Mouse (Mus musculus): Measurements from ENCODE around the gene Plcb4. TPM values are rescaled to one million over a fixed set of nuclear protein-coding genes. Genes with fewer than 3 reads are reported as not detected.
A peak's percentile ranks its signal among the peaks of the same experiment; 100 is the strongest.
"Not testable (repeated sequence)": the region's sequence is repeated elsewhere in the genome, so short reads cannot be mapped to it uniquely, and the experiment has no call there.

Gene Plcb4
- polyA plus RNA-seq, 1 experiment, result 37.9 TPM

GRCm38 (mm10) chr2:135894582-135894981, 235.8 kb downstream of the Plcb4 start:
- Histone ChIP-seq H3K4me1 (ENCODE audit: control insufficient read depth, insufficient read depth, insufficient read length, low read length) (peaks cover 5% of the 10 kb centered on the region; the same call in 1 of the 2 replicates), H3K4me3 (ENCODE audit: insufficient read depth, low read depth, low read length) (no peak overlapping the region), H3K27ac (replicated peaks; ENCODE audit: low read depth, low read length) (no peak overlapping the region)

- H3K27ac ChIP-seq (replicated peaks; ENCODE audit: low read depth, low read length), result no peak overlapping the region
- H3K4me1 ChIP-seq (ENCODE audit: control insufficient read depth, insufficient read depth, insufficient read length, low read length), result peaks cover 12% of the 10 kb centered on the region; the same call in 1 of the 2 replicates
- no peak overlapping the region for H3K4me3 ChIP-seq (ENCODE audit: insufficient read depth, low read depth, low read length)
Measured at GRCm38 (mm10) chr2:135898025-135898424, 239.2 kb downstream of the Plcb4 start.

DNA sequence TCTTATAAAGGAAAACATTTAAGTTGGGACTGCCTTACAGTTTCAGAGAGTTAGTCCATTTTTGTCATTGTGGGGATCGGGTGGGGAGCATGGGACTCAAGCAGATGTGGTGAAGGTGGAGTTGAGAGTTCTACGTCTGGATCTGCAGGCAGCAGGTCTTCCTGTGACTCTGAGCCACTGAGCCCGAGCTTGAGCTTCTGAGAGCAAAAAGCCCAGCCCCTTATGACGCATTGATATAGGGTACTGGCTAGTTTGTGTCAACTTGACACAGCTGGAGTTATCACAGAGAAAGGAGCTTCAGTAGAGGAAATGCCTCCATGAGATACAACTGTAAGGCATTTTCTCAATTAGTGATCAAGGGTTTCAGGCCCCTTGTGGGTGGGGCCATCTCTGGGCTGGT, 241.1 kb downstream of the Plcb4 start:
- H3K4me1 ChIP-seq (ENCODE audit: control insufficient read depth, insufficient read depth, insufficient read length, low read length), result peaks cover 14% of the 10 kb centered on the region; the same call in 1 of the 2 replicates
- not testable (repeated sequence) for H3K27ac ChIP-seq (replicated peaks; ENCODE audit: low read depth, low read length); H3K4me3 ChIP-seq (ENCODE audit: insufficient read depth, low read depth, low read length)

DNA sequence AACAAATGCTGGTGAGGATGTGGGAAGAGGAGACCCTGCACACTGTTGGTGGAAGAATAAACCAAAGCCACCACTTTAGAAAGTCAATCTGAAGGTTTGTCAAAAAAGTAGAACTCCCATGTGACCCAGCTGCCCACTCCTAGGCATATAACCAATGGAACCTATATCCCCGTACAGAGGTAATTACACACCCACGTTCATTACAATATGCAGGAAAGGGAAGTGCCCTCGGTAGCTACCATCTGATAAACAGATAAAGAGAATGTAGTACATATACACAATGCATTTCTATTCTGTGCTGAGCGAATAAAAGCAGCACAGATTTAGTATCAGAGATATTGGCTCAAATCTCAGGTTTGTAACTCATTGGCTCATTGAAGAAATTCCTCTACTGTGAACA, 242.2 kb downstream of the Plcb4 start:
- Histone ChIP-seq H3K4me1 (ENCODE audit: control insufficient read depth, insufficient read depth, insufficient read length, low read length) (peaks cover 12% of the 10 kb centered on the region; the same call in 1 of the 2 replicates), H3K27ac (replicated peaks; ENCODE audit: low read depth, low read length) (no peak overlapping the region), H3K4me3 (ENCODE audit: insufficient read depth, low read depth, low read length) (no peak overlapping the region)

DNA sequence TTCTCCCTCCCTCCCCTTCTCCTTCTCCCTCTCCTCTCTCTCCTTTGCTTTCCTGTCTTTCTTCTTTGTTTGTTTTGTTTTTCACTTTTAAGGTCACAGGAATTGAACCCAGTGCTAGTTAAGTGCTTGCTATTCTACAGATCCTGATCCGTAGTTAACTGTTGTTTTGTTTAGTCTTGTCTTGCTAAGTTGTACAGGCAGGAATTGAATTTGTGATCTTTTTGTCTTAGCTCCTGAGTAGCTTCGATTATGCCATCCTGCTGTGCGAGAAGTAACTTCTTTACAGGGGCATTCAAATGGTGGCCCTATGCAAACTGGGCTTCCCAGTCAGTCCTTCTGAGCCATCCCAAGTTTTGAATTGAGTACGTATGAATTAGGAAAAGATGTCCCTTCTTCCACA, 245.5 kb downstream of the Plcb4 start:
- peaks cover 11% of the 10 kb centered on the region for H3K4me1 ChIP-seq (ENCODE audit: control insufficient read depth, insufficient read depth, insufficient read length, low read length)
- H3K27ac ChIP-seq (replicated peaks; ENCODE audit: low read depth, low read length), result no peak overlapping the region
- H3K4me3 ChIP-seq (ENCODE audit: insufficient read depth, low read depth, low read length), result no peak overlapping the region

DNA sequence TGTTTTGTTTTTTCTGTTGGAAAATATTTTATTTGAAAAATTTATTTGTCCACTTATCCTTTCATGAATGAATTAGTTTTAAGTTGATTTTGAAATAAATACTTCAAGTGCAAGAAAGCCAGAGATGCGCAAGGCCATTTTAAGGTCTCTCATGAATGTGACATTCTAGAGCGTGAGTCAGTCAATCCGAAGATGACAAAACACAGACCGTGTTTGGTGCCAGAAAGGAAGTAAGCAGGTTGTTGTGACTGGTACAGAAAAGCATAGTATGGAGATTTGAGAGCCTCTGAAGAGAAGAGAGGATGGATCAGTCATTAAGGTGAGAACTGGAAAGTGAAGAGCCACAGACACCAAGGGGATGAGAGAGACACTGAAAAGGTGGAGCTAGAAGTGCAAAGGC, 246.0 kb downstream of the Plcb4 start:
- H3K4me1 ChIP-seq (ENCODE audit: control insufficient read depth, insufficient read depth, insufficient read length, low read length), result peaks cover 11% of the 10 kb centered on the region
- no peak overlapping the region for H3K27ac ChIP-seq (replicated peaks; ENCODE audit: low read depth, low read length)
- H3K4me3 ChIP-seq (ENCODE audit: insufficient read depth, low read depth, low read length), result no peak overlapping the region

DNA sequence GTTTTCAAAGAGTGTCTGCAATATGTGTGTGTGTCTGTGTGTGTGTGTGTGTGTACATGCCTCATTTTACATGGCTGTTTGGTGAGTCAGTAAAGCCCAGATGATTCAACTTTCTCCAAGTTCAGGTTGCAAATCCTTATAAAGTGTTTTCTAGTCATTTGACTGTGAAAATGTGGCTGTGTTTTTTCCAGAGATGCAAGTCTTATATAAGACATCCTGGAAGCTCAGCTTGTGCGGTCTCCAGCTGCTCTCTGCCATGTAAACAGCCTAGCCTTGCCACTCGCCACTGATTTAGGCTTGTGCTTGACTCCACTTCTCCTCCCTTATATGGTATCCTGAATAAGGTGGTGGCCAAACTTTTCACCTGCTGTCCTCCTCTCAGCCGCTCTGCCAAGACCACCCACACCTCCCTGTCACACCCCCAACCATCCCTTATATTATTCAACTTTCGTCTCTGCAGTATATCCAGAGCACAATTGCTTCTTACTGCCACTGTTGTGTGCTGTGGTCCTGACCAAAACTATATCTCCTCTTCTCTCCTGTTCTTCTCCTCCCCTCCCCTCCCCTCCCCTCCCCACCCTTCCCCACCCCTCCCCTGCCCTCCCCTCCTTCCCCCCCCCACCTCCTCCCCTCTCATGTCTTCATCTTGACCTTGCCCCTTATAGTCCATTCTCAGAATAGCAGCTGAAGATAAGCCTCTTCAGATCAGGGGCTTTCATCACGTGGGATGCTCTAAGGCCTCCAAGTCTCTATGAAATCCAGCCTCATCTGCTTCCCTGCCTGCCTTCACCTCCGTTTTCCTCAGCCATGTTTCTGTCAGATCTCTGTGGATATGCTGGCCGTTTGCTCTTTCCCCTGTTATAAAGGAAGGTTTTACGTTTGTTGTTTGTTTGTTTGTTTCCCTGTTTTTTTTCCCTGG, 255.8 kb downstream of the Plcb4 start:
- Histone ChIP-seq H3K27ac (replicated peaks; ENCODE audit: low read depth, low read length) (peak overlapping the region; percentile 27), H3K4me3 (ENCODE audit: insufficient read depth, low read depth, low read length) (no peak overlapping the region), H3K4me1 (ENCODE audit: control insufficient read depth, insufficient read depth, insufficient read length, low read length) (peaks cover 32% of the 10 kb centered on the region)

DNA sequence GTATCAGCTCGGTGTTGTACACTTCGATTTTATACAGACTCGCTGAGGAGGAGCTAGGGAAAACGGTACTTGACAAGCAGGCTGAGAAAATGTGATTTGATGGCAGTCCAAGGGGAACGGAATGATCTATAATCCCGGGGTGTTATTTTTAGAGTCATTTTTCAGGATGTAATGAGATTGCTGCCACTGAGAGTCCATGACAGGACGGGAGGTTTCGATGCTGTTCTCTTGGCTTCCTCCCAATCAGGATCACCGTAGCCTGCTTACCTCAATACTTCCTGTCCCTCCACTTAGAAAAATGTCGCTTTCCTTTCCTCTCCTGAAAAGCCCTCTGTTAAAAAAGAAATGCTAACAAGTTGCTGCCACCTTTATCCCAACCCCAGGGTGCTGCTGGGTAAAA, 257.1 kb downstream of the Plcb4 start:
- no peak overlapping the region for H3K4me3 ChIP-seq (ENCODE audit: insufficient read depth, low read depth, low read length)
- H3K4me1 ChIP-seq (ENCODE audit: control insufficient read depth, insufficient read depth, insufficient read length, low read length), result peaks cover 32% of the 10 kb centered on the region
- peak overlapping the region; percentile 79 for H3K27ac ChIP-seq (replicated peaks; ENCODE audit: low read depth, low read length)

DNA sequence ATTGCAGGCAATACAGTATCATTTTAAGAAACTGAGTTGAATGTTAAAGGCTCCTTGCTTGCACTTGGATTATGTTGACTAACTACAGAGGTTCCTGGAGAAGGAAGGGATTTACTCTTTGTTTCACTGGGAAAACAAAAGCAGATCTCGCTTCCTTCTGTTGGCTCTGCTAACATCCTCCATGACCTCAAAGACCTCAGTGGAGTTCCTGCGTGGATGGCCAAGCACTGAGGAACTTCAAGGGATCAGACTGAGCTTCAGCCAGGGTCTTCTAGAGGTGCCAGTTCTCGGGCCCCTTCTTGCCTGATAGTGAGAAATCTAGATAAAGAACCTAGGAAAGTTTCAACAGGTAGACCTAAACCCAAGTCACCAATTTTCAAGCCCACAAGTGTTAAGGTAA, 258.2 kb downstream of the Plcb4 start:
- H3K4me3 ChIP-seq (ENCODE audit: insufficient read depth, low read depth, low read length), result no peak overlapping the region
- H3K27ac ChIP-seq (replicated peaks; ENCODE audit: low read depth, low read length), result peak overlapping the region; percentile 54
- H3K4me1 ChIP-seq (ENCODE audit: control insufficient read depth, insufficient read depth, insufficient read length, low read length), result peaks cover 28% of the 10 kb centered on the region

DNA sequence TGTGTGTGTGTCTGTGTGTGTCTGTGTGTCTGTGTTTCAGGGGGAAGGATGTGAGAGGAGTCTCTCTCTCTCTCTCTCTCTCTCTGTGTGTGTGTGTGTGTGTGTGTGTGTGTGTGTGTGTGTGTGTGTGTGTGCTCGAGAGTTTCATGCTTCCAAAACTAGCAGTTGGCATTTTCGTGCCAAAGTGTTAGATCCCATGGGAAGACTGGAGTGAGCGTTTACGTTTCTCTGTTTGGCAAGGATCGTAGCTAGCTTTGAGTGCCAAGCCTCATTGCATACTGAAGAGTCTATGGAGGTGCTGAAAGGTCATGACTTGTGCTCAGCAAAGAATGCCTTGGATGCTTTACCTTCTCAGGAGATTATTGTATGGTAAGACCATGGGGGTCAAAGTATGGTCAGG, 259.3 kb downstream of the Plcb4 start:
- Histone ChIP-seq H3K27ac (replicated peaks; ENCODE audit: low read depth, low read length) (peak overlapping the region; percentile 21; the same call in 1 of the 2 replicates), H3K4me1 (ENCODE audit: control insufficient read depth, insufficient read depth, insufficient read length, low read length) (peaks cover 34% of the 10 kb centered on the region), H3K4me3 (ENCODE audit: insufficient read depth, low read depth, low read length) (no peak overlapping the region)

DNA sequence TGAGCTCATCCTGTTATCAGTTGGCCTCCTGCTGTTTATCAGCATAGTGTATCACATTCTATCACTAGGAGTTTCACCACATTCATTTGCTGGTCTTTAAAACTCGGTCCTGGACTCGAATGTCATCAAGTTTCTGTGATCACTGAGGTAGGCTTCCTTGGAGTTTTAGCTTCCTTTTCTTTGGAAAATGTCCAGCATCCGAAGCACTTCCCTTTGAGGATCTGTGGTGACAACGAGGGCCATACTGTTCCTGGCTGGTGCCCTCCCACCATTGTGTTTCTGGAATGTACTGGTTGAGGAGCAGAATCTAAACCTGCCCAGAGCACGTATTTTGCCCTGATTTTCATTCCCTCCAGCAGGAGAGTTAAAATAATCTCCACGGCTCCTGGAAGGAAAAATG, 260.8 kb downstream of the Plcb4 start:
- Histone ChIP-seq H3K4me1 (ENCODE audit: control insufficient read depth, insufficient read depth, insufficient read length, low read length) (peaks cover 34% of the 10 kb centered on the region), H3K27ac (replicated peaks; ENCODE audit: low read depth, low read length) (no peak overlapping the region; the same call in 1 of the 2 replicates), H3K4me3 (ENCODE audit: insufficient read depth, low read depth, low read length) (no peak overlapping the region)

- H3K4me1 ChIP-seq (ENCODE audit: control insufficient read depth, insufficient read depth, insufficient read length, low read length), result peaks cover 9% of the 10 kb centered on the region
- peak overlapping the region; percentile 77 for H3K27ac ChIP-seq (replicated peaks; ENCODE audit: low read depth, low read length)
- no peak overlapping the region for H3K4me3 ChIP-seq (ENCODE audit: insufficient read depth, low read depth, low read length)
Measured at GRCm38 (mm10) chr2:135926660-135927343, 268.0 kb downstream of the Plcb4 start.

DNA sequence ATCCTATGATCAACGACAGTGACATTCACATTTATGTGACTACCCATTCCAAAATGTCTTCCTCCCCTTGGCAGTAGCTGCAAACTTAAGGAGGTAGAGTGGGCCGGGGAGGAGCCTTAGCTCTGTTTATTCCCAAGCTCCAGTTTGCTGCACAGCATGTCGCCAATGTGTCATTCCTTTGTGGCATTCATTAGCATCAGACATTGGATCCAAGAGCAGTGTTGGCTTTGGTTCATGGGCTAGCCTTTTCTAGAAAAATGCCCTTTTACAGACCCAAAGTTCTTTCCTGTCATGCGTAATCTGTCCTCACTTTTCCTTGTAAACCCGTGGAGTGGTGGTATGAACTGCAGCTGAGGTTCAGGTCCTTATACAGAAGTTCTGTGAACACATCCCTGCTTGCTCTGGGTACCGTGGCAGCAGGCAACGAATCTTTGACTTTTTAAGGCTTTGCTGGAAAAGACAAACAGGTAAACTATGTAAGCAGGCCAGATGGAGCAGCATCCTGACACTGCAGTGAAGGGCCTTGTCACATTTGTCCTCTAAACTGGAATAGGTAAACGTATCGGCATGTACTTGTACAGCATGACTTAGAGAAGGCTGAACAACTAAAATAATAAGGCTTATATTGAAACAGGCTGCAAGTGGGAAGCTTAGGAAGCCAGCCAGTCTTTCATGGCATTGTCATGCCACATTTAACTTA, 270.4 kb downstream of the Plcb4 start:
- Histone ChIP-seq H3K4me3 (ENCODE audit: insufficient read depth, low read depth, low read length) (no peak overlapping the region), H3K4me1 (ENCODE audit: control insufficient read depth, insufficient read depth, insufficient read length, low read length) (peaks cover 3% of the 10 kb centered on the region; the same call in 1 of the 2 replicates), H3K27ac (replicated peaks; ENCODE audit: low read depth, low read length) (0 out of 2 replicates have a peak overlapping the region, but pooled peaks have one; percentile 2)

GRCm38 (mm10) chr2:135930696-135931095, 271.9 kb downstream of the Plcb4 start:
- peaks cover 3% of the 10 kb centered on the region; the same call in 1 of the 2 replicates for H3K4me1 ChIP-seq (ENCODE audit: control insufficient read depth, insufficient read depth, insufficient read length, low read length)
- H3K27ac ChIP-seq (replicated peaks; ENCODE audit: low read depth, low read length), result no peak overlapping the region
- H3K4me3 ChIP-seq (ENCODE audit: insufficient read depth, low read depth, low read length), result no peak overlapping the region

- no peak overlapping the region for H3K27ac ChIP-seq (replicated peaks; ENCODE audit: low read depth, low read length)
- no peak overlapping the region for H3K4me3 ChIP-seq (ENCODE audit: insufficient read depth, low read depth, low read length)
- peaks cover 4% of the 10 kb centered on the region; the same call in 1 of the 2 replicates for H3K4me1 ChIP-seq (ENCODE audit: control insufficient read depth, insufficient read depth, insufficient read length, low read length)
Measured at GRCm38 (mm10) chr2:135932569-135932968, 273.8 kb downstream of the Plcb4 start.
